Mouse (Mus musculus) heart, embryonic 14.5 days (tissue): ENCODE data around the gene Scd1. TPM values are rescaled to one million over a fixed set of nuclear protein-coding genes. Genes with fewer than 3 reads are reported as not detected.

Experiments
- ATAC-seq: fragments of 200-750 bp; cut with Nextera tagmentation; 2 replicates; pipeline ENCODE4 v1.8.0; 2017; ENCODE audit warnings: low read depth, moderate TSS enrichment; ENCODE audit not compliant: insufficient number of reproducible peaks, insufficient read depth, low FRiP score
- H3K27ac ChIP-seq, 2 experiments: fragments of 200-500 bp in 1 of 2; fragments of 300-500 bp in 1 of 2; sonication (generic) in 1 of 2; replicated peaks in 1 of 2; 2 replicates each; pipeline ENCODE4 v1.5.1; 2012 to 2014; ENCODE audit warnings: low read depth in 2 of 2, low read length in 2 of 2, control low read depth in 1 of 2, mild to moderate bottlenecking in 1 of 2, mixed read lengths in 1 of 2; ENCODE audit not compliant: control insufficient read depth in 1 of 2, insufficient read depth in 1 of 2
- H3K27me3 ChIP-seq: fragments of 300-500 bp; sonication (generic); 2 replicates; pipeline ENCODE4 v1.6.1; 2014; ENCODE audit warnings: mild to moderate bottlenecking, low read length, control low read depth; ENCODE audit not compliant: control insufficient read depth, insufficient read depth
- H3K36me3 ChIP-seq: fragments of 300-500 bp; sonication (generic); 2 replicates; pipeline ENCODE4 v1.6.1; 2014; ENCODE audit warnings: mild to moderate bottlenecking, control low read depth, low read length, mixed read lengths; ENCODE audit not compliant: control insufficient read depth, insufficient read depth
- H3K4me1 ChIP-seq, 2 experiments: fragments of 200-500 bp in 1 of 2; fragments of 300-500 bp in 1 of 2; sonication (generic) in 1 of 2; 2 replicates each; pipeline ENCODE4 v1.6.1; 2012 to 2014; ENCODE audit warnings: low read length in 2 of 2, control low read depth in 1 of 2, mixed read lengths in 1 of 2; ENCODE audit not compliant: control insufficient read depth in 2 of 2, insufficient read depth in 2 of 2
- H3K4me2 ChIP-seq: fragments of 300-500 bp; sonication (generic); 2 replicates; pipeline ENCODE4 v1.6.1; 2014; ENCODE audit warnings: mild to moderate bottlenecking, low read length
- H3K4me3 ChIP-seq, 2 experiments: fragments of 200-500 bp in 1 of 2; fragments of 300-500 bp in 1 of 2; sonication (generic) in 1 of 2; 2 replicates each; pipeline ENCODE4 v1.5.1; 2012 to 2014; ENCODE audit warnings: low read length in 2 of 2, mild to moderate bottlenecking in 2 of 2, control low read depth in 1 of 2, low read depth in 1 of 2, moderate library complexity in 1 of 2; ENCODE audit not compliant: control insufficient read depth in 1 of 2, insufficient read depth in 1 of 2
- H3K9ac ChIP-seq: fragments of 300-500 bp; sonication (generic); 2 replicates; pipeline ENCODE4 v1.6.1; 2014; ENCODE audit warnings: mild to moderate bottlenecking, low read length
- H3K9me3 ChIP-seq: fragments of 300-500 bp; sonication (generic); 2 replicates; pipeline ENCODE4 v1.6.1; 2016; ENCODE audit warnings: low read length, control low read depth; ENCODE audit not compliant: control insufficient read depth
- WGBS: fragments of 180-500 bp; shearing (Covaris S2); extraction: QIAGEN DNeasy Blood & Tissue Kit; methylation state at CpG from one replicate; pipeline ENCODE4 v1.1.7; 2014; 5-methylcytosine and 5-hydroxymethylcytosine counted together
- polyA plus RNA-seq: library from polyadenylated mRNA; unstranded; fragments of >200 nt; fragmentation: Nextera tagmentation; extraction: Ambion mirVana; gene quantifications from 2 replicates; pipeline ENCODE4 v1.2.1, GENCODE M21; 2014

The Scd1 gene
- polyA plus RNA-seq, 1 experiment from 2014 or later: 1.0 TPM

DNA sequence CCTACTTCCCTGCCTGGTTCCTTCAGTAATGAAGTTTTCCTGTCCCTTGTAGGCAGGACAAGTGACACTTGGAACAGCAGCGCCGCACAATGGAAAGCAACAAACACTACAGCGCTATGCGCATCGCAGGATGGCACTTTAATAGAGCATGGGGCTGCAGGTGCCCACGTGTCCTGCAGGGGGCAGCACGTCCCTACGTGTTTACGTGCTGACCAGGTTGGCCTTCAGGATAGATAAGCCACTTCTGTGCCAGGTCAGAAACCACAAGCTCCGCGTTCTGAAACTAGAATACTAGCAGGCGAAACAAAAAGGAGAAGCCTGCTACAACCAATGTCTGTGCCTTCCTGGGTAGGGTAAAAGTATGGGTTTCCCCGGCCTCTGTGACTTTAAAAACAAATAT, 44.1 kb downstream of the Scd1 start:
- Histone ChIP-seq H3K27me3 (no peaks in the 10 kb centered on the region), H3K9ac (no peak overlapping the region), H3K27ac (no peak overlapping the region), H3K4me3 (no peak overlapping the region), H3K36me3 (no peaks in the 10 kb centered on the region), H3K9me3 (no peaks in the 10 kb centered on the region), H3K4me1 (no peaks in the 10 kb centered on the region), H3K4me2 (no peak overlapping the region)
- 19% methylated on average over 13 of the region's 13 CpGs for WGBS
- no peak for ATAC-seq

- no peak overlapping the region for H3K9ac ChIP-seq
- H3K27ac ChIP-seq: no peak overlapping the region
- H3K36me3 ChIP-seq: no peaks in the 10 kb centered on the region
- ATAC-seq: no peak
- no peak overlapping the region for H3K4me3 ChIP-seq
- peaks cover 2 to 4% of the 10 kb centered on the region in 2 experiments; a peak in 3 of 4 replicates for H3K4me1 ChIP-seq
- H3K4me2 ChIP-seq: no peak overlapping the region
- H3K27me3 ChIP-seq: no peaks in the 10 kb centered on the region
- no peaks in the 10 kb centered on the region for H3K9me3 ChIP-seq
- 67% methylated on average over 8 of the region's 8 CpGs for WGBS
These were observed 49.0 kb downstream of the Scd1 start for GRCm38 (mm10) chr19:44358700-44359099.

DNA sequence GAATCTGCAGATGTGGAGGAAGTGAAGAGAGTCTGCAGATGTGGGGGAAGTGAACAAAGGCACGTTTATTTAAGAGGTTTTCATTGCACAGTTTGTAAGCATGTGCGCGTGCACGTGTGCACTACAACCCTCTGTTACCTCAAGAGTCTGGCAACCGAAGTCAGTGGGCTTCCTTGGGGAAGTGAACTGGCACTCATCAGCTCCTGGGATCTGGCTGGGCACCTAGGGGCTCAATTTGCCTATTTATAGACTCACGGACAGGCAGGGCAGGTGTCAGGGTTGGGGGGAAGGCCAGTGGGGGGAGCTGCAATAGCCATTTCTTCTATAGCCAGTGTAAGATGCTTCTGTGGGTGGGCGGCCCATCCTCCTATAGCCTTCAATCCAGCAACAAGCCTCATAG, 55.9 kb downstream of the Scd1 start:
- Histone ChIP-seq H3K4me3 (no peak overlapping the region), H3K4me2 (no peak overlapping the region), H3K9me3 (no peaks in the 10 kb centered on the region), H3K4me1 (peaks cover 2 to 4% of the 10 kb centered on the region in 2 experiments; a peak in 3 of 4 replicates), H3K36me3 (no peaks in the 10 kb centered on the region), H3K9ac (no peak overlapping the region), H3K27me3 (no peaks in the 10 kb centered on the region), H3K27ac (no peak overlapping the region)
- WGBS: 79% methylated on average over 7 of the region's 7 CpGs
- ATAC-seq: no peak

DNA sequence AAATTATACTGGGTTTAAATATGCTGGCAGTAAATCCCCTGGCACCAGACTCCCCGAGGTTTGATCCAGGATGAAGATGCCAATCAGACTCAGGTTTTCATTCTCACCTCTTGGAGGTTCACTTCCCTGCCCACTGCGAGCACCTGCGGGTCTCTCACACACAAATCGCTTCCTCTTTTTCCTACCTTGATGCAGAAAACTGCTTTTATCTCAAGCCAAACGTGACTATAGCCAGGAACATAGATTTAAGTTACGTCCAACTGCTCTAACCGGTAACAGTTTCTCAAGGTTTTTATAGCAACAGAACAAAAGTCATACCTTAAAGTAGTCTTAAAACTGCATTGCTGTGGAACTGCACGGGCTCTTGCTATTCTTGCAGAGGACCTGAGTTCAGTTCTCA, 58.0 kb downstream of the Scd1 start:
- no peaks in the 10 kb centered on the region for H3K36me3 ChIP-seq
- no peak overlapping the region for H3K4me3 ChIP-seq
- H3K27ac ChIP-seq: no peak overlapping the region
- H3K4me2 ChIP-seq: no peak overlapping the region
- no peaks in the 10 kb centered on the region for H3K4me1 ChIP-seq
- H3K9ac ChIP-seq: no peak overlapping the region
- H3K27me3 ChIP-seq: no peaks in the 10 kb centered on the region
- no peaks in the 10 kb centered on the region for H3K9me3 ChIP-seq
- ATAC-seq: no peak
- 85% methylated on average over 8 of the region's 8 CpGs for WGBS

Other genes starting within 250 kb of the Scd1 start
- gene Pkd2l1, start 215.4 kb downstream of the Scd1 start, polyA plus RNA-seq: not detected in 2 replicates
- gene Scd3, start 204.6 kb downstream of the Scd1 start, polyA plus RNA-seq: 0.32 TPM in 1 of 2 replicates, not detected in the other
- gene Scd2, start 114.2 kb downstream of the Scd1 start, polyA plus RNA-seq: 139 and 146 TPM in 2 replicates
- 2.1 and 2.9 TPM in 2 replicates for gene Scd4, start 74.8 kb downstream of the Scd1 start, polyA plus RNA-seq
- not detected in 2 replicates for gene Wnt8b, start 85.6 kb upstream of the Scd1 start, polyA plus RNA-seq
- 1.1 and 1.6 TPM in 2 replicates for gene Sec31b, start 138.0 kb upstream of the Scd1 start, polyA plus RNA-seq
- not detected in 2 replicates for gene Gm20538, start 145.0 kb upstream of the Scd1 start, polyA plus RNA-seq
- gene Ndufb8, start 147.6 kb upstream of the Scd1 start, polyA plus RNA-seq: 1,268 TPM in 2 replicates
- gene Hif1an, start 155.0 kb upstream of the Scd1 start, polyA plus RNA-seq: 21.0 and 21.9 TPM in 2 replicates